Mouse (Mus musculus) spleen, adult 2 months (tissue): Measurements from ENCODE around the gene Erc2. TPM values are rescaled to one million over a fixed set of nuclear protein-coding genes. Genes with fewer than 3 reads are reported as not detected.

Source experiments
- DNase-seq, 2 experiments: peaks; one replicate each; pipeline versions ENCODE4 v3.0.0 to v3.0.0-alpha.2; 2012 to 2021; ENCODE audit warnings: low spot score in 2 of 2, low read depth in 1 of 2
- H3K27ac ChIP-seq: fragments of 200-500 bp; 2 replicates; pipeline ENCODE4 v1.5.1; 2012; ENCODE audit warnings: low read length, inconsistent platforms; ENCODE audit not compliant: insufficient read depth
- H3K27me3 ChIP-seq: fragments of 200-500 bp; 2 replicates; pipeline ENCODE4 v1.6.1; 2012; ENCODE audit warnings: mild to moderate bottlenecking, moderate library complexity, low read length, inconsistent platforms; ENCODE audit not compliant: control insufficient read depth, insufficient read depth
- H3K36me3 ChIP-seq: fragments of 200-500 bp; 2 replicates; pipeline ENCODE4 v1.6.1; 2012; ENCODE audit warnings: mild to moderate bottlenecking, low read length, inconsistent platforms; ENCODE audit not compliant: control insufficient read depth, insufficient read depth
- H3K4me1 ChIP-seq: fragments of 200-500 bp; 2 replicates; pipeline ENCODE4 v1.6.1; 2011; ENCODE audit warnings: inconsistent platforms; ENCODE audit not compliant: control insufficient read depth, insufficient read depth, insufficient read length
- H3K4me3 ChIP-seq: fragments of 200-500 bp; 2 replicates; pipeline ENCODE4 v1.5.1; 2011; ENCODE audit warnings: mild to moderate bottlenecking, inconsistent platforms; ENCODE audit not compliant: insufficient read depth, insufficient read length; ENCODE audit errors: extremely low read depth
- CTCF ChIP-seq: fragments of 200-500 bp; IDR thresholded peaks from 2 replicates; pipeline ENCODE4 v1.5.1; 2011; ENCODE audit warnings: mild to moderate bottlenecking, inconsistent platforms; ENCODE audit not compliant: insufficient read depth, insufficient read length, insufficient replicate concordance; ENCODE audit errors: extremely low read depth
- POLR2A ChIP-seq: fragments of 200-500 bp; IDR thresholded peaks from 2 replicates; pipeline ENCODE4 v1.6.1; 2011; ENCODE audit warnings: low read depth, low read length, inconsistent platforms
- WGBS: fragments of 180-500 bp; shearing (Covaris S2); methylation state at CpG from one replicate; pipeline ENCODE4 v1.1.7; 2018; 5-methylcytosine and 5-hydroxymethylcytosine counted together
- polyA plus RNA-seq: library from polyadenylated mRNA; depleted of rRNA; stranded (reverse); fragments of >200 nt; gene quantifications from 2 replicates; pipeline ENCODE4 v1.2.3, GENCODE M21; 2012

Gene Erc2
- polyA plus RNA-seq, 1 experiment: 0.11 TPM

DNA sequence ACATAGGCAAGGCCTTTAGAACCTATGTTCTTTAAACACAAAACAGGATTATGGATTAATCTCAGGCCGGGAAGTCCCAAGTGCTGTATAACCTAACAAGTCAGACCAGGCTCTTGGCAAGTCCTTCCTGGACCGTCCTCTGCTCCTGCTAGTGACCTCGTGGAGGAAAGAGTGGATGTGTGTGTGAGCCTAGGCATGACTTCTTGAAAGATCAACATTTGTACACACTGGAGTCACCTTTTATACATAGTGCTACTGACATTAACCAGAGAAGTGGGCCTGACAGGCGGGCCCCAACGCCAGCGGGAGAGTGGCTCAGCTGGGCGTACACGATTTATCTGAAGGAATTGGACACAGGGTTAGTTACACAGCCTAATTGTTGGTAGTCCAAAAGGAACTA is 504.6 kb downstream of the Erc2 start:
- Histone ChIP-seq H3K4me3 (no peak overlapping the region), H3K4me1 (no peaks in the 10 kb centered on the region), H3K36me3 (no peaks in the 10 kb centered on the region), H3K27me3 (no peaks in the 10 kb centered on the region), H3K27ac (no peak overlapping the region)
- no peak for DNase-seq
- 91% methylated on average over 8 of the region's 8 CpGs for WGBS
- TF ChIP-seq POLR2A (no peak), CTCF (no peak)

DNA sequence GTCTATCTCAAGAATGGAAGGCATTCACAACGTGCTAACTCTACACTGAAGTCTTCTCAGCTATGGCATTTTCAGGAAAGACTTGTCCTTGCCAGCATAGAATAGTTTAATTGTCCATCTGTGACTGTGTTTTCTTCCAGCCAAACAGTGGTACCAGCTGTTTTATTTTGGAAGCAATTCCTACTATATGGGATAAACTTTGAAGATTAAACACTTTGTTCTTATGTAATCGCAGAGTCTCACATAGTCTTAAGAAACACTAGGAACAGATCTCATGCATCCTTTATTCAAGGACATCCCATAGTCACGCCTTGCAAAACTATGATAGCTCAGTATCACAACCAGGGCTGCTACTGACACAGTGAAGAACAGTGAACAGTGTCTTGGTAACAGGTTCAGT is 506.8 kb downstream of the Erc2 start:
- no peaks in the 10 kb centered on the region for H3K36me3 ChIP-seq
- H3K4me3 ChIP-seq: no peak overlapping the region
- TF ChIP-seq POLR2A (no peak), CTCF (no peak)
- no peak for DNase-seq
- H3K27me3 ChIP-seq: no peaks in the 10 kb centered on the region
- H3K4me1 ChIP-seq: no peaks in the 10 kb centered on the region
- H3K27ac ChIP-seq: no peak overlapping the region
- WGBS: 76% methylated on average over 3 of the region's 3 CpGs

DNA sequence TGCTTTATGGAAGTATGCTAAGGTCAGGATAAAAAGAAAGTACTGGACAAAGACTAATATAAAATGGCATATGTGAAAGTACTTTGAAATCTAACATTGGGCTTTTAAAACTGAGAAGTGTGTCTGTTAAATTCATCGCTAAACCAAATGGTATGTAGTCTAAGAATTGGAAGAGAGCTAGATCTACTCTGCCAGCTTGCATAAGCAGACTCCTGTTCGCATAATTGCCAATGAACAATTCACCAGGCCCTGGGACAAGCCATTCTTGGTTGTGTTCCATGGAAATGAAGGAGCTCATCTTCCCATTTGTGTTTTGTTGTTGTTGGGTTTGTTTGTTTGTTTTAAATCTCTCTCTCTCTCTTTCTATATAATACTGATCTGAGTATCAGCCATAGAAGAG is 521.8 kb downstream of the Erc2 start:
- TF ChIP-seq POLR2A (no peak), CTCF (no peak)
- no peaks in the 10 kb centered on the region for H3K4me1 ChIP-seq
- no peak for DNase-seq

DNA sequence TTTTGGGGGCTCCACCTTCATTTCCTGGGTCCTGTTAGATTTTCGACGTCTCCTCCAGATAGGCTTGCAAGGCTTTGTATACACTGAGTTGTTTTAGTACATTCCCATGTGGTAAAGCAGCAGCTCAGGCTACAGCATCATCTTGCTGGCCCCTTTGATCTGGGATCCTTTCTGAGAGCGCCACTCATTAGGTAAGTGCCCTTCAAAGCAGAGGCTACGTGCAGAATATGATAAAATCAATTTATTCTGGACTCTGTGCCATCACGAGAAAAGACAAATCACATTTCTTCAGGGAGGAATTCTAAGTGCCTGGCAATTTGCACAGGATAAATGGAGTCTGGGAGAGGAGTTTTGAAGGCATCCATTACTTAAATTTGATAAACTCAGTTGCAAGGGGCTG is 525.0 kb downstream of the Erc2 start:
- Histone ChIP-seq H3K27me3 (no peaks in the 10 kb centered on the region), H3K27ac (no peak overlapping the region), H3K4me3 (no peak overlapping the region), H3K4me1 (no peaks in the 10 kb centered on the region), H3K36me3 (no peaks in the 10 kb centered on the region)
- WGBS: 71% methylated on average over 5 of the region's 5 CpGs
- DNase-seq: no peak
- TF ChIP-seq CTCF: no peak
- no peak for TF ChIP-seq POLR2A

More for the DNA sequence above, 521.8 kb downstream of the Erc2 start:
- Histone ChIP-seq H3K27me3 (no peaks in the 10 kb centered on the region), H3K27ac (no peak overlapping the region), H3K36me3 (no peaks in the 10 kb centered on the region), H3K4me3 (no peak overlapping the region)
- 84% methylated on average over 2 of the region's 2 CpGs for WGBS

DNA sequence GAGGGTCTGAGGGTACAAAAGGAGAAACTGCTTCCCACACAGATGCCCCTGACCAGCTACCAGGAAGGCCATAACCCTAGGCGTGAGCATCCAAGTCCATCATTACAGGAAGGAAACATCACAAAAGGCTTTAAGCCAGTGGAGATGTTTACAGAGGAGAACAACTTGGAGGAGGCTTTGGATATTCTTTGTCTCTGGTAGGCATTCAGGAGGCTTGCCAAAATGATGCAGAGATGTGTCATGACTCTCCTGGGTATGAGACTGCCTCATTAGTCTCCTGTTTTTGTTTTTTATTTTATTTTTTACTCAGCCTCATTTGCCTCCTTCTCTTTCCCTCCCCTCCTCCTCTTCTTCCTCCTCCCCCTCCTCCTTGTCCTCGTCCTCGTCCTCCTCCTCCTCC is 528.7 kb downstream of the Erc2 start:
- H3K27me3 ChIP-seq: no peaks in the 10 kb centered on the region
- no peaks in the 10 kb centered on the region for H3K4me1 ChIP-seq
- no peak overlapping the region for H3K27ac ChIP-seq
- no peak for TF ChIP-seq CTCF
- TF ChIP-seq POLR2A: no peak
- DNase-seq: no peak
- H3K4me3 ChIP-seq: no peak overlapping the region
- H3K36me3 ChIP-seq: no peaks in the 10 kb centered on the region
- WGBS: 84% methylated on average over 3 of the region's 3 CpGs

DNA sequence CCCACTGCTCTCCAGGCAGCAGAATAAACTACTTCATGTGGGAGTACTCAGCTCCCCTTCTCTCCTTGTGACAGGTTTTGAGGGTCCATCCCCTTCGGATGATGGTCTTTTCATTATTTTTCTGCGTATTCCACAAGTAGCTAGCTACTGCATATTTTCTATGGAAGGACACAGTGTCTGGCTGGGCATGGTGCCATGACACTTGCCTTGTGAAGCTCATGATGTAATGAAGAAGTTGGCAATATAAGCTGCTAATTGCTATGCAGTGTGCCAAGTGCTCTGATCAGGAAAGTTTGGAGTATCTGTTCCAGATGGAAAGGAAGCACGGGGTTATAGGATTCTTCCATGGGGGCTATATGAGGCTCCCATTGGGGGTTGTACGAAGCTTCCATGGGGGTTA is 533.5 kb downstream of the Erc2 start:
- Histone ChIP-seq H3K36me3 (no peaks in the 10 kb centered on the region), H3K4me1 (no peaks in the 10 kb centered on the region), H3K4me3 (no peak overlapping the region), H3K27me3 (no peaks in the 10 kb centered on the region), H3K27ac (no peak overlapping the region)
- DNase-seq: no peak
- no peak for TF ChIP-seq POLR2A
- TF ChIP-seq CTCF: no peak
- 87% methylated on average over 4 of the region's 4 CpGs for WGBS

DNA sequence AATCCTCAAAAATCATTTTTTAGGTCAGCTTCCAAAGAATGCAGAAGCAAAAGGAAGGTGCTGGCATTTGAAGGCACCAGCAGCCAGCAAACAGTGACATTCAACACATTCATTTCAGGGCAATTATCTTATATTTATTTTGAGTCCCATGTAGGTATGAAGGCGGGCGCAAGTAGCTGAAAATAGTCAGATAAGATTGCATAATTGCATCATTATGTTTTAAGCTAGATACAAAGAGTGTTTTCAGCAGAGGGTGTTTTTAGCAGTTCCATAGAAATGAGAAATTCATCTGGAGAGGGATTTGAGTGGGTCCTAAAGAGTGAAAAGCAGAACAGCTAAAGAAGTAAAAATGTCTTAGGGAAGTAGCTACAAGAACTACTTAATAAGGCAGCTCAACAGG is 538.6 kb downstream of the Erc2 start:
- Histone ChIP-seq H3K4me3 (no peak overlapping the region), H3K36me3 (no peaks in the 10 kb centered on the region), H3K27ac (no peak overlapping the region), H3K27me3 (no peaks in the 10 kb centered on the region), H3K4me1 (no peaks in the 10 kb centered on the region)
- TF ChIP-seq CTCF (no peak), POLR2A (no peak)
- no peak for DNase-seq
- 92% methylated on average over 2 of the region's 2 CpGs for WGBS
